Mouse (Mus musculus): ENCODE results near the gene Gpr165. TPM values are rescaled to one million over a fixed set of nuclear protein-coding genes. Genes with fewer than 3 reads are reported as not detected.

The Gpr165 gene
- total RNA-seq (2015) (not detected in 2 replicates), total RNA-seq (2017) (not detected in 2 replicates)

DNA sequence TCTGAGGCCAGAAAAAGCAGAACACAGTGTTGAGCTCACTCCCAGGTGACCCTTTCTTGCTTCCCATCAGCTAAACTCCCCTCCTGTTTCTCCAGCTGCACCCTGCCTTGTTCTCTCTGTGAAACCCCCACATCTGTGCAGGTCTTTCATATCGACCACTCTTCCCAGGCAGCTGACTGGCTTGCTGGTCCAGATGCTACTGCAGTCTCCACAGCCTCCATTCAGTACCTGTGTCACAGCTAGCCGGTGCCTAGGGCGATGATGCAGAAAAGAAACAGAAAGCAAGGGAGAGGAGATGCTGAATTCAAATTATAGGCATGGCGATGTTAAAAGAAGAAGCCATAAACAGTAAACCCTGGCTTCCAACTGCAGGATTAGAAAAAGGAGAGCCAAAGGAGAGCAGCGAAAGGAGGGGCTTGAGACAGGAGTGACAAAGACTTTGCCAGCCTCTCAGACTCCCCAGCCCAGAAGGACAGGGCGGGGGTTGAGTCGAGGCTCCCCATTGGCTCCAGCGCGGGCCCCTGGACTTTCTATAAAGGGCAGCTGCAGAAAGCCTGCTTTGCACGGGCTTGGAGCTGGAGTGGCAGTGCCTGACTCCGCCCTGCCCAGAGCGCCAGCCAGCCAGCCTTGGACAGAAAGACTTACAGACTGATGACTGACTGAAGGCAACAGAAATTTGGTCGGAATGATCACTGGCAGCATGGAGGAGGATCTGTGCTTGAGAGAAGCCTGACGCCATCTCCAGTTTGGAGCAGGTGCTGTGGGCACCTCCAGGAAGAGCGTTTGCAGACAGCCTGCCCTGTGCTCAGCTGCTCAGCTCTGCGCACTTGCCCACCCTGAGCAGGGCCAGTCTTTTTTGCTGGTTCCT is at the start of gene Gpr165:
Gene Gpr165, plus strand, starts transcription at position 535 of the 868 bp plus-strand sequence.
- peak; percentile 65 for ATAC-seq (replicated peaks; ENCODE audit: poor library complexity)

DNA sequence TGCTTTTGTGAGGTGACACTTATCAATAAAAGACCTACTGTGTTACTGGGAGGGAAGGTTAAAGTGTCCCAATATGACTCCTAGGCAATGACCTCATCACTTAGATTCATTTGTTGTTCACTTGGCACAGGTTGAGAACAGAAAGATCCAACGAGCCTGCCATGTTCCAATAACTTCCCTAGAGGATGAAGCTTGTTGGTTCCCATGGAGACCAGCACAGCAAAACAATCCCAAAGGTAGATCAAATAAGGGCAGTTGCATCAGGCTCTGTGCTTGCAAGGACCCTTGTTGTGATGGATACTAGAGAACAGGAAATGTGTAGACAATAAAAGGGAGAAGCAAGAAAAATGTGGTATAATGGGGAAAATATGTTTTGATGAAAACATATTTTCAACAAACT is 38.4 kb upstream of the Gpr165 start:
- ATAC-seq (replicated peaks; ENCODE audit: poor library complexity), result no peak
